Mouse (Mus musculus) left cerebral cortex, adult 9 months (tissue): ENCODE measurements around the gene Zc3h12a.

Experiments used
- DNase-seq, 2 experiments: peaks; one replicate each; pipeline ENCODE4 v3.0.0; 2022; ENCODE audit warnings: low spot score in 2 of 2

Gene Zc3h12a

GRCm38 (mm10) chr4:125145213-125145612, 17.6 kb upstream of the Zc3h12a start:
- DNase-seq: no peak

GRCm38 (mm10) chr4:125144627-125145026, 17.0 kb upstream of the Zc3h12a start:
- no peak for DNase-seq

DNA sequence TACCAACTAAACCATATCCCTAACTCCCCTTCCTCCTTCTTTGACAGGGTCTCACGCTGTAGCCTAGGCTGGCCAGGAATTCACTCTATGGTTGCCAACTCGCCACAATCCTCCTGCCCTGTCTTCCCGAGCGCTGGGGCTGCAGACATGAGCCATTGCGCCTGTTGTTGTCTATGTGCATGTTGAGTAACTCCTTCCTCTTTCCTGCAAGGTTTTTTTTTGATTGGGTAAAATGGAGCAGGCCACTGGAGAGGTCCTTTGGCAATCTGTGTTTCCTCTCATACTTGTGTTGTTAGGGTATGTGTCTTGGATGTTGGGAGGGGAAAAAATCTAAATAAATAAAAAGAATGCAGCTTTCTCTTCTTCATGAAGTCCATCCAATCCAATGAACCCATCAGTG, 16.6 kb upstream of the Zc3h12a start:
- DNase-seq: no peak

DNA sequence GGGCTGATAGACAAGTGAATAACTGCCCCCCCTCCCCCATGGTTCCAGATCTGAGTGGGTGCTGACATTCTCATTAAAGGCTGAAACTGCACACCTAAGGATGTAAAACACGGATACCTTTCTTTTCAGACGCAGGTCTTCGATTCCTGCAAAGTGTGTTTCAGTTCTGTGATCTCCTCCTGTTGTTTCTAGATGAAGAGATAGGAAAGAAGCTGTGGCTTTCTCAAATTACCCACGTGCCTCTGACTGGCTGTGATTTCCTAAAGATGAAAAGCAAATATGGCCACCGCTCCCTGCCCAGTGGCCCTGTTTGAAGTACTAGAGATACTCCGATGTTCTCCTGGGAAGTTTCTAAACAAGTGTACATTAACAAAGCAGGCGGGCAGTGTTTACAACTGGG, 10.7 kb upstream of the Zc3h12a start:
- no peak for DNase-seq

- DNase-seq: no peak
These were observed 8.8 kb upstream of the Zc3h12a start for GRCm38 (mm10) chr4:125136303-125136888.

DNA sequence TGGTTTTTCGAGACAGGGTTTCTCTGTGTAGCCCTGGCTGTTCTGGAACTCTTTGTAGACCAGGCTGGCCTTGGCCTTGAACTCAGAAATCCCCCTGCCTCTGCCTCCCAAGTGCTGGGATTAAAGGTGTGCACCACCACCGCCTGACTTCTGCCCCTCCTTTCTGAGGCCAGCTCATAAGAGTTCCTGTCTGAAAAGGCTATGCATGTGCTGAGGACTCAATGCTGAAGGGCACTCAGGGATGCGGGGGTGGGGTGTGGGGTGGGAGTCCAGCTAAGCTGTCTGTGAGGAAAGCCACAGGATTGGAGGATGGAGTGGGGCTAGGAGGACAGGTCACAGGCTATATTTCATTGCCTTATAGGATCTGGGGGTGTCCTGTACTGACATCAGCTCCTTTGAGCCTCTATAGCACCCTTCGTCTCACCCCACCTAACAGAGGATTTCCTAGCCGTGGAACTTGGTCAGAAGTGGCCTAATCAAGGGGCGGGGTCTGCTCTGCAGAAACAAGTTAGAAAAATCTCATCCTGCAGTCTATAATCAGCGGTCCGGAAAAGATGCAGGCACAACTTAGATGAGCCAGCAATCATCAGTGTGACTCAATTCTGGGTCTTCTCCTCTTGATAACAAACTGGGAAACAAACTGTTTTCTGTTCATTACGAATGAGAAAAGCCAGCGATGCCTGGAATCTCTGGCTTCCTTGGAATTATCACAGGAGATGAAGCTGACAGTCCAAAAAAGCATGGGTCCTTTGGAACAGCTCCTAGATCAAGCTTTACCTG, 7.6 kb upstream of the Zc3h12a start:
- no peak for DNase-seq

DNA sequence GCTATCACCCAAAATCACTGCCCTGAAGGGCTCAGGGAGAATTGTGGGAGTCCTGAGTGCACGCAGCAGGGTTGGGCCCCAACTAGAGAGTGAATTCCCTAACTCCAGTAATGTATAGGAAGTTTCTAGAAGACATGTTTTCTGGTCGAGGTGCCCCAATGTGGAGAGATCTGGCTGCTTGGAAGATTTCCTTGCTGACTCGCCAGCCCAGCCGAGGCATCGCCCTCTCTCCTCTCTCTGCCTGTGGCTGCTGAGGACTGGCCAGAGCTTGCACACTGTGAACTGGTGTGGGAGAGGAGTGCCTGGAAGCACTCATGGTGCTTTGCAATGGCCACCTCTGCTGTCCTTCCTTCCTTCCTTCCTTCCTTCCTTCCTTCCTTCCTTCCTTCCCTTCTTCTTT, 7.0 kb upstream of the Zc3h12a start:
- DNase-seq: no peak

- no peak for DNase-seq
These were observed 6.6 kb upstream of the Zc3h12a start for GRCm38 (mm10) chr4:125134192-125134591.

DNA sequence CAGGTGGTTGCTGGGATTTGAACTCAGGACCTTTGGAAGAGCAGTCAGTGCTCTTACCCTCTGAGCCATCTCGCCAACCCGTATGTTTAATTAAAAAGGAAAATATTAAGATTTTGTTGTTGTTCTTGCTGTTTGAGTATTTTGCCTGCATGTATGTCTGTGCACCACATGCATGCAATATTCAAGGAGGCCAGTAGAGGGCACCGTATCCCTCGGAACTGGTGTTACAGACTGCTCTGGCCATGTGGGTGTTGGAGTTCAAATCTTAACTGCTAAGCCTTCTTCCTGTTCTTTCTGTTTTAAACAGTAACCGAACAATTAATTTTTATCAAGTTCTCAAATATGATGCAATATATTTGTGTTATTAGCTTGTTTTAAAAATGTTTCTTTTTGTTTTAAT, 4.8 kb upstream of the Zc3h12a start:
- peak in 1 of 2 experiments; percentile 72 for DNase-seq

DNA sequence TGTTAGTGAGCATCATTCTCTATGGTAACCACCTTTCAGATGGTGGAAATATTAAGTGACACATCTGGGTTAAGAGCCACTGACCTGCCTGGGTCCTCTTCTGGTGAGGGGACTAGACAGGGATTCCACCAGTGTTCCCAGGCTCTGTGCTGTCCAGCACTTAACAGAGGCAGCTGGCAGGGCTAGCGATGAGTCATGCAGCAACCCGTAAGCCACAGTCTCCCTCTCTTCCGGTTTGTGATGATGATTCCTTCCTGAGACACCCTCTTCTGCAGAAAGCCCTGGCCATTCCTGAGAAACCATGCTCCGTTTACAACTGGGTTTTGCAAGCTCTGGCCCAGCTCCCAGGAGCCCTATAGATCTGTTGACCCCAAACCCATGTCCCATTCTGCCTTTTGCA, 3.9 kb upstream of the Zc3h12a start:
- DNase-seq: no peak

DNA sequence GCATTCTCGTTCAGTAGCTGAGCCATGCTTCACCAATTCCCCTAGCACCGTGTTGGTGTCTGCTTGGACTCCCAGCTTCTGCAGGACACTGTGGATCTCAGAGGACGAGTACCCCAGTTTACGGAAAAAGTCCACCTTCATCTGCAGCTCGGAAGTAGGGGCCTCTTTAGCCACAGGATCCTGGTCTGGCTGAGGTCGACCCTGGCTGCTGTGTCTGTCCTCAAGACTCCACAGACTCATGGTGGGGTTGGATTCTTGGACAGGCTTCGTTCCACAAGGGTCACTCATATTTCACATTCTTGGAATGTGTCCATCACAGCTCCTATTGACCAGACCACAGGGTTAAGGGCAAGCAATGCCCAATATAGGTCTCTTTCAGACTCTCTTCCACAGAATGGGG, 879 bp downstream of the Zc3h12a start:
- no peak for DNase-seq

GRCm38 (mm10) chr4:125126186-125126585, 1.5 kb downstream of the Zc3h12a start:
- DNase-seq: no peak

DNA sequence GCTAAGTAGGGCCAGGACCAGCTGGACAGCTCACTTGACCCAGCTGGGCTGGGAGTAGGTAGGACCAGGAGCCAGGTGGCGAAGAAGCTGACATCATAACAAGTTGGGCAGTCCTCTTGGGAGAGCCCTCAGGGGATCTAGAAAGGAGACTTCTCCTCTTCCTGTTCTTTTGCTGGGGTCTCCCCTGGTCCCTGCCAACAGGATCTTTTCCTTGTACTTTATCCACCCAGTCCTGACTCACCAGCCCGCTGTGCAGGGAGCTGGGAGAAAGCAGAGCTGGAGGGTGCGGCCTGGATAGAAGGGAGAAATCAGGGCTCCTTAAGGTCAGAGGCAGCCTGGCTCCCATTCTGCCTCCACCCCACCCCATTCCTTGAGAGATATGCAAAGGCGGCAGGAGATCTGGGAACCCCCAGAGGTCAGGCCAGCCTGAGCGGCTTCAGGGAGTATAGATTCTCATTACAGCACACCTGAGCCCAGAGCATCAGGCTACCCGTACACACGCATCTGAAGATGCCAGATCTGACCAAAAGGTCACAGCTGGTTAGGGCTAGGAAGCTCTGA, 2.2 kb downstream of the Zc3h12a start:
- DNase-seq: no peak

- no peak for DNase-seq
These were observed 3.0 kb downstream of the Zc3h12a start for GRCm38 (mm10) chr4:125124424-125125209.

DNA sequence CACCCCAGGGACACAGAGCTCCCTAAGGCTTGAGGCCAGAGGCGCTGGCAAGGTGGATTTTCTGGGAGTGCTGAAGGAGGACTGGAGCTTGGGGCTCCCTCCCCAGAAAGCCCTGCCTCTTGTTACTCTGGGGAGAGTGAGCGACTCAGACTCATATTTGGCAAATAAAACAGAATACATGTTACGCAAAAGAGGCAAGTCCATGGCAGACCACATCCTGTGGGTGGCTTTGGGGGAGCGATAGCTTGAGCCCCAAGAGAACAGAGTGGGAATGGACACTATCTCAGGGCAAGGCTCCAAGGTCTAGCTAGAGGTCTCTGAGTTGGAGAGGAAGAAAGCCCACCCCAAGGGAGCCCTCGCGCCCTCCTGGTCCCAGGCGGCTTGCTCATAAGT, 4.4 kb downstream of the Zc3h12a start:
- DNase-seq: no peak

DNA sequence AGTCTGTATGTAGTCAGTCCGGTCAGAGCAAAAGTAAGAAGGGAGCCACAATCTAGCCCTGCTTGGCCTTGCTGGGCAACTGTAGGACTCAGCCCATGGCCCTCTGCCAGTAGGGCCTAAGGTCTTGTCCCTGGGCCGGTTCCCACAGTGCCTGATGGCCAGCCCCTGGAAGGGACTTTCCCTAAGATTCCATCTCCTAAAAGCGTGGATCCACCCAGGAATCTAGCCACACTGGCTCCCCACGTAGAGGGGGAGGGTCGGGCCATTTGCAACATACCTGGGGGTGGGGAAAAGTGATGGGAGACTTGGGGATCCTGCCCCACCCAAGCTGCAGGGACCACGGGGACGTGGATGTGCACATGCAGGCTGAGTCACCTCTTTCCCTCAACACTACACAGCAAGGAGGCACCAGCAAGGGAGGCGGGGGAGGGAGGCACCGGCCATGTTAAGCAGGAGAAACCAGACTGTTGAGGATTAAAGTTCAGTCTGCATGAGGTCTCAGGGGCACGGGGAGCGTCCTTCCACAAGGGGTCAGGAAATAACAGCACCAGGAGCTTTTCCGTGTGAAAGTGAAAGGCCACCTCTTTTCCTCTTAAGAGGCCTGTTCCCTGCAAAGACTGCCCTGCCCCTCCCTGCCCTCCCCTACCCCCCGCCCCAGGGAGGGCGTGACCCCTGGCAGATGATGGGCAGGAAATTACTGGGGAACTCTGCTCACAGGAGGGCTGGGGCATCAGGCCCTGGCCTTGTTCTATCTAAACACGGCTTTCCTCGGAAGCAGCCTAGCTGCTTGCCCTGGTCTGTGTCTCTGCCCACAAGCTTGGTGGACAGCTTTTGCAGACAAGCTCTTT, 5.0 kb downstream of the Zc3h12a start:
- DNase-seq: no peak

DNA sequence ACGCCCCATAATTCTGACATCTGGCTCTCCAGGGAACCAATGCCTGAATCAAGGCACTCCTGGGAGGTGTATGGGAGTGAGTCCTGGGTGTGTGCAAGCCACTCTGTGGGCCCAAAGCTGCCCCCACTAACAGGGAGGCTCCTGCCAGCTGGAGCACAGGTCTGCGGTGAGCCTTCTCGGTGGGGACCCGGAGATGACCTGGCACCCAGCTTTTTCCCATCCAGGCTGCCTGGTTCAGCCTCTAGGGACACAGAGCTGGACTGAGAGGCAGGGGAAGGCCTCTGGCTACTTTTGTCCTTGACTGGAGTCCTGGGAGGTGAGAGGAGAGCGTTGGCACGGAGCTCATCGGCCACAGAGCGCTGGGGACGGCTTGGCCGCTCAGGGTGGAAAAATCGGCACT, 7.9 kb downstream of the Zc3h12a start:
- DNase-seq: no peak

DNA sequence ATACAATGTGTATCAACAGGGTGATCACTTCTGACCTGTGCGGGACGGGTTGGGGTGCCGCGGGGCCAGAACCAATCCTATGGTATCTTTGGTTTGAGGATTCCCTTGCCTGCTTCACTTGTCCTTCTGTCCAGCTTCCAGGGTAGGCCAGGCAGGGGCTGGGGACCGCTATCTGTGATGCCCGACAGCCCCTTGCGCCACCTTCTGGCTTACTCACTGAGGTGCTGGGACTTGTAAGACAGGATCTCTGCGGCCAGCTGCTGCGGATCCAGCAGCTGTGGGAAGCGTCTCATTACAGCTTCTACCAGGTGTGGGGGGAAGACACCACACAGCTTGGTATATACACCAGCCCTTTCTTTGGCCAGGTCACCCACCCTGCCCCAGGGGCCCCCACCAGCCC, 8.6 kb downstream of the Zc3h12a start:
- DNase-seq: no peak

- no peak for DNase-seq
These were observed 9.7 kb downstream of the Zc3h12a start for GRCm38 (mm10) chr4:125117902-125118320.

GRCm38 (mm10) chr4:125116929-125117328, 10.7 kb downstream of the Zc3h12a start:
- DNase-seq: no peak

DNA sequence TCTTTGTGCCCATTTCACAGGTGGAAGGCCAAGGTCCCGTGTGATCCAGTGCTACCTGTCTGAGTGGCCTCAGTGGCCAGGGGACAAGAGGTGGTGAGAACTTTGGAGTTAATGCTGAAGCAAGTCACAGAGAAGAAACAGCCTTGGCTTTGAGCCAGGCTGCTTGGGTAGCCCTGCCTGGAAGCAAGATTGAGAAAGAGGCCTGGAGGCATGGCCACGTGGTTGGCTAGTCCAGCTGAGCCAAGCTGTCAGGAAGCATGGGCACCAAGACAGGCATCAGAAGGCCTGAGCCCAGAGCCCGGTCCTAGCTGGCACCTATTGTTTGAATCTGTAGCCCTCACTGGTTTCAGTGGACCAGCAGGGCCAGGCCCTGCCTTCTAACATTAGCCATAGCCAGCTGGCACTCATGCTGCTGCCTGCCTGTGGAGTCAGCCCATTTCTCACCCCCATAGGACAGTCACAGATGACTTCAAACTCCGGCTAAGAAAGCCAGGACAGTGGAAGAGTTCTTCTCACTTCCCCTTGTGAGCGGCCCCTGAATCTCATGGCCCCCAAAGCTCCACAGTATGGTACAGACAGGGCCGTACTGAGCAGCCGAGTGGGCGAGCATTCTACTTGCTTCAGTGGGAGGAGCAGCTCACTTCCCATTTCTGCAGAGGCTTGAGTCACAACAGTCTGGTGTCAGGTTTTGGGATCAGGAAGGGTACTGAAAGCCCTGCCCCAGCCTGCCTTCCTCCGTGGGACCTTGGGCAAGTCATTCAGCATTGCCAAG, 11.4 kb downstream of the Zc3h12a start:
- DNase-seq: peak; percentile 59 to 69
